Mouse (Mus musculus) stomach, embryonic 15.5 days (tissue): ENCODE results near the gene Pde8b. TPM values are rescaled to one million over a fixed set of nuclear protein-coding genes. Genes with fewer than 3 reads are reported as not detected.
"Not testable (repeated sequence)": the region's sequence is repeated elsewhere in the genome, so short reads cannot be mapped to it uniquely, and the experiment has no call there.

Source experiments
- ATAC-seq: fragments of 200-750 bp; cut with Nextera tagmentation; 2 replicates; pipeline ENCODE4 v1.8.0; 2017; ENCODE audit warnings: low read depth, moderate number of reproducible peaks, moderate TSS enrichment; ENCODE audit not compliant: insufficient read depth, low FRiP score
- H3K27ac ChIP-seq: fragments of 300-500 bp; sonication (generic); 2 replicates; pipeline ENCODE4 v1.5.1; 2015; ENCODE audit warnings: mild to moderate bottlenecking, inconsistent platforms
- H3K27me3 ChIP-seq: fragments of 300-500 bp; sonication (generic); replicated peaks from 2 replicates; pipeline ENCODE4 v1.6.1; 2015; ENCODE audit warnings: inconsistent platforms
- H3K36me3 ChIP-seq: fragments of 300-500 bp; sonication (generic); 2 replicates; pipeline ENCODE4 v1.6.1; 2015; ENCODE audit warnings: inconsistent platforms
- H3K4me1 ChIP-seq: fragments of 300-500 bp; sonication (generic); 2 replicates; pipeline ENCODE4 v1.6.1; 2015; ENCODE audit warnings: inconsistent platforms
- H3K4me2 ChIP-seq: fragments of 300-500 bp; sonication (generic); 2 replicates; pipeline ENCODE4 v1.6.1; 2015; ENCODE audit warnings: mild to moderate bottlenecking, inconsistent platforms
- H3K4me3 ChIP-seq: fragments of 300-500 bp; sonication (generic); replicated peaks from 2 replicates; pipeline ENCODE4 v1.5.1; 2015; ENCODE audit warnings: inconsistent platforms
- H3K9ac ChIP-seq: fragments of 300-500 bp; sonication (generic); 2 replicates; pipeline ENCODE4 v1.6.1; 2015; ENCODE audit warnings: inconsistent platforms
- H3K9me3 ChIP-seq: fragments of 300-500 bp; sonication (generic); 2 replicates; pipeline ENCODE4 v1.6.1; 2016; ENCODE audit warnings: inconsistent platforms
- WGBS: fragments of 180-500 bp; shearing (Covaris S2); methylation state at CpG from one replicate; pipeline ENCODE4 v1.1.7; 2015; 5-methylcytosine and 5-hydroxymethylcytosine counted together
- polyA plus RNA-seq: library from polyadenylated mRNA; unstranded; fragments of >200 nt; fragmentation: Nextera tagmentation; extraction: Ambion mirVana; gene quantifications from 2 replicates; pipeline ENCODE4 v1.2.1, GENCODE M21; 2015

Gene Pde8b
- polyA plus RNA-seq, 1 experiment from 2014 or later = 7.4 TPM

DNA sequence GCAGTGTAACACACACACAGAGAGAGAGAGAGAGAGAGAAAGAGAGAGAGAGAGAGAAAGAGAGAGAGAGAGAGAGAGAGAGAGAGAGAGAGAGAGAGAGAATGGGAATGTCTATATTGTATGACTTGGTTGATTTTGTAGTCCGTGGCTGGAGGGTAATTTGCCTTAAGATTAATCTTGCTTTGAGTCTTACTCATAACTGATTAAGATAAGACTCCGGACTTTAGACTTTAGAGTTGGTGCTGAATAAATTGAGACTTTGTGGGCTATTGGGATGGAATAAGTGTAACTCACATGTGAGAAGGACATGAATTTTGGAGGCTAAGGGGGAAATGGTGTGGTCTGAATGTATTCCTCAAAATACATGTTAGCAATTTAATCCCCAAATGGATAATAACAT lies 7.1 kb downstream of the Pde8b start:
- 46% methylated on average over 2 of the region's 2 CpGs for WGBS
- no peak overlapping the region for H3K4me2 ChIP-seq
- H3K4me1 ChIP-seq = no peaks in the 10 kb centered on the region
- no peak for ATAC-seq
- H3K9ac ChIP-seq = no peak overlapping the region
- no peak overlapping the region for H3K27ac ChIP-seq
- H3K36me3 ChIP-seq = no peaks in the 10 kb centered on the region
- H3K27me3 ChIP-seq = no peaks in the 10 kb centered on the region
- H3K9me3 ChIP-seq = no peaks in the 10 kb centered on the region
- no peak overlapping the region for H3K4me3 ChIP-seq

DNA sequence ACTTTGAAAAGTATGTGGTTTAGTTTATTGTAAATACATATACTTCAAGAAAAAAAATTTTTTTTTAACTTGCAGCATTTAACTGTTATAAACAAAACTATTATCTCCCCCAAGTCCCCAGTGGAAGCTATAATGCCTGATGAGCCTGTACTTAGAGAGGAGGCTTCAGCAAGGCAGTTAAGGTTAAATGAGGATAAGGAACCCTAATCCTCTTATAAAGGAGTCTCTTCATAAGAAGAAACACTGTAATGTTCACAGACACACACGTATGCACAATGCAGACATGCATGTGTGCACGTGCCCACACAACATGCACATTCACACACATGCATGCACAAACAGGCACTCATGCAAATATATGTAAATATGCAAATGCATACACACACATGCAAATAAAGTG lies 12.6 kb downstream of the Pde8b start:
- H3K36me3 ChIP-seq = no peaks in the 10 kb centered on the region

DNA sequence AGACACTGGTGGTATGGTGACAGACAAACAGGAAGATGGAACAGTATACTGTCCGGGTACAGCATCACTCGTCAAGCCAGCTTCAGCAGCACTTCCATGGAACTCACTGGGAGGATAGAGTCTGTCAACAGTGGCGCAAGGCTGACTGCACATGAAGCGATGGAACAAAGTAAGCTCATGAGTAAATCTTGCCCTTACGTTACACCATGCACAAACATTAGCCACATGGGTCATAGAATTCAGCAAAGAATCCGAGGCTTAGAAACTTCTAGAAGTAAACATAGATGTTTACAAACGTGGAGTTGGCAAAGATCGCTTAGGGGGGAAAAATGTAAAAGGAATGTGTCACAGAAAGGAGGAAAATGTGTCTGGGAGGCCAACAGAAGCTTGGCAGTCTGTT lies 14.9 kb downstream of the Pde8b start:
- Histone ChIP-seq H3K4me2 (no peak overlapping the region), H3K36me3 (no peaks in the 10 kb centered on the region), H3K9ac (no peak overlapping the region), H3K4me3 (no peak overlapping the region), H3K27me3 (no peaks in the 10 kb centered on the region), H3K4me1 (no peaks in the 10 kb centered on the region), H3K9me3 (no peaks in the 10 kb centered on the region), H3K27ac (no peak overlapping the region)
- ATAC-seq = no peak
- WGBS = 49% methylated on average over 8 of the region's 8 CpGs

More for the DNA sequence above, 12.6 kb downstream of the Pde8b start:
- no peak overlapping the region for H3K4me3 ChIP-seq
- H3K27ac ChIP-seq = no peak overlapping the region
- H3K27me3 ChIP-seq = no peaks in the 10 kb centered on the region
- no peak overlapping the region for H3K4me2 ChIP-seq
- no peaks in the 10 kb centered on the region for H3K9me3 ChIP-seq
- H3K4me1 ChIP-seq = no peaks in the 10 kb centered on the region
- ATAC-seq = no peak
- WGBS = 88% methylated on average over 2 of the region's 2 CpGs
- no peak overlapping the region for H3K9ac ChIP-seq

DNA sequence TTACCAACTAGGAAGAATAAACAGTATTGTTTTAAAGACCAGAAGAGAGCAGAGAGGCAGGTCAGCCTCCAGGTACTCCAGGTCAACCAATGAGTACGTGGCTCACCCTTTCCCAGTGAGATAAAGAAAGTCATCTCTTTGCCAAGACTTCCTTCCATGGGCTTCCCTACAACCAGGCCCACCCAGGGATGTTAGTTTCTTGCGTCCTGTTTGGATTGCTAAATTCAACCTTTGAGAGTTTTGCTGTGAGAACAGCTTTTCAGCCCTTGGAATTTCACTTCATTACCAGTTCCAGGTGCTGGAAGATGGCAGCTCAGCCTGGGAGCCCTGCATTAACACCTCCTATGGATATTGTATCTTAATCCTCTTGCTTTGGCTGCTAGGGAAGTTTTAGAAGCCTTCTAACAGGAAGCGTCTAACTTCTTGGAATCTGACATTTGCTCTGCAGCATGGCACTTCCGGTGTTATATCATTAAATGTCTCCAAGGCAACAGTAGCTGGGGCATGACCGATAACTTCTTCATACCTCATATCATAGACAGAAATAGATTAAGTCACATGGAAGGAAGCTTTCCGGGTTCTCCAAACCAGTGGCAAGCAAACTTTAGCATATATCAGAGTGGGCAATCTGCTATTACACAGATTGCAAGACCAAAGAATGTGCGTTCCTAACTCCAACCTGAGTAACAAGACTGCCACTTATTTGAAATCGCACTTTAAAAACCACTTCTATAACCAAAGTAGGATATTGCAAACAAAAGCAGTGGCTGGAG lies 18.6 kb downstream of the Pde8b start:
- 79% methylated on average over 8 of the region's 8 CpGs for WGBS
- Histone ChIP-seq H3K27ac (no peak overlapping the region), H3K9me3 (no peaks in the 10 kb centered on the region), H3K9ac (no peak overlapping the region), H3K4me3 (no peak overlapping the region), H3K27me3 (no peaks in the 10 kb centered on the region), H3K4me1 (no peaks in the 10 kb centered on the region), H3K4me2 (no peak overlapping the region), H3K36me3 (no peaks in the 10 kb centered on the region)
- ATAC-seq = no peak

DNA sequence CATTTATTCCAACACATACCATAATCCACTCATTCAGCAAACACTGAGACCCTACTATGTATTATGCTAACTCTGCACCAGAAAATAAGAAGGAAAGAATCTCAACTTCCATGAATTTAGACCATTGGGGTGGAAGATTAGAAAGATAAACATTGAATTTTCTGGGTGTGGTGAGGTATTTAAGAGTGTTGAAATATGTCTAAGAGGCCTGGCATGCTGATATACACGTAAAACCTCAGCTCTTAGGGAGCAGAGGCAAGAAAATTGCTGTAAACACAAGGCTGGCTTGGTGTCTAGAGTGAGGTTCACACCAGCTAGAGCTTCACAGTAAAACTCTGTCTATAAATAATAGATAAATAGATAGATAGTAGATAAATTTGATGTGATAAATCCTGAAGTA lies 19.8 kb downstream of the Pde8b start:
- Histone ChIP-seq H3K9ac (no peak overlapping the region), H3K36me3 (no peaks in the 10 kb centered on the region), H3K27ac (no peak overlapping the region), H3K9me3 (no peaks in the 10 kb centered on the region), H3K4me2 (no peak overlapping the region), H3K4me1 (no peaks in the 10 kb centered on the region), H3K4me3 (no peak overlapping the region), H3K27me3 (no peaks in the 10 kb centered on the region)
- ATAC-seq = no peak
- 51% methylated on average over 1 of the region's 1 CpGs for WGBS

DNA sequence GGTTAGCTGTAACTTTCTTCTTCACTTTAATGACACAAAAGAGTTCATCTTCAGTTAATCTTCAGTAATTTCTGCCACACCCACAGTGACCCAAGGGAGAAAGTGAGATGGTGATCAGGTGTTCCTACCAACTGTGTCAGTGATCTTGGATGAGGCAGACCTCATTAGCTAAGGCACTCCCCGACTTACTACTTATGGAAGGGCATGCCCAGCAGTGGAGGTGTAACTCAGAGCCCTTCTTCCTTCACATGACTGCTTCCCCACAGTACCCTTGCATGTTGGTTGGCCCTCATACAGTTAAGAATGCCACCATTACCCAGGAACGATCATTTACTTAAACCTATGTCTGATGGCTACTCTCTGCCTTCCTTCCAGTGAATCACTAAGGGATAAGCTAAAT lies 25.6 kb downstream of the Pde8b start:
- Histone ChIP-seq H3K27me3 (peaks cover 7% of the 10 kb centered on the region; the same call in 1 of the 2 replicates), H3K27ac (no peak overlapping the region), H3K36me3 (no peaks in the 10 kb centered on the region), H3K9ac (no peak overlapping the region), H3K4me3 (no peak overlapping the region), H3K9me3 (no peaks in the 10 kb centered on the region), H3K4me1 (no peaks in the 10 kb centered on the region), H3K4me2 (no peak overlapping the region)
- WGBS = 79% methylated on average over 2 of the region's 2 CpGs
- ATAC-seq = no peak

DNA sequence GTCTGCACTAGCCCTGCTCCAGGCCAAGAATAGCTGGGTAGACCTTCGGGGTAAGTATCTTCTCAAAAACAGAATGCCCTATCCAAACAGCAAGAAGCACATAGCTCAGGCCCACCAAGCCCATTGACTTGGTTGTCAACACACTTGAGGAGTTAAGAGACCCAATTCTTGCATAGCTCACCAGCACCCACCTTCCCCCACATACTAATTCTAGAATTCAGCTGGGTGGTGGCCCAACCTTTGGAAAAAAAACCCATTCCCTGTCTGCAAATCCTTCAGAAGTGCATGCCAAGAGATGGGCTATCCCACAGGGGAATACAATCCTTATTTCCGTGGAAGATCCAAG lies 26.7 kb downstream of the Pde8b start:
- no peaks in the 10 kb centered on the region for H3K9me3 ChIP-seq
- peaks cover 7% of the 10 kb centered on the region; the same call in 1 of the 2 replicates for H3K27me3 ChIP-seq
- H3K9ac ChIP-seq = no peak overlapping the region
- peak overlapping the region; percentile 99 for H3K4me2 ChIP-seq
- 51% methylated on average over 2 of the region's 2 CpGs for WGBS
- no peaks in the 10 kb centered on the region for H3K36me3 ChIP-seq
- H3K4me1 ChIP-seq = no peaks in the 10 kb centered on the region
- no peak for ATAC-seq
- H3K27ac ChIP-seq = no peak overlapping the region
- peak overlapping the region; percentile 68 for H3K4me3 ChIP-seq

DNA sequence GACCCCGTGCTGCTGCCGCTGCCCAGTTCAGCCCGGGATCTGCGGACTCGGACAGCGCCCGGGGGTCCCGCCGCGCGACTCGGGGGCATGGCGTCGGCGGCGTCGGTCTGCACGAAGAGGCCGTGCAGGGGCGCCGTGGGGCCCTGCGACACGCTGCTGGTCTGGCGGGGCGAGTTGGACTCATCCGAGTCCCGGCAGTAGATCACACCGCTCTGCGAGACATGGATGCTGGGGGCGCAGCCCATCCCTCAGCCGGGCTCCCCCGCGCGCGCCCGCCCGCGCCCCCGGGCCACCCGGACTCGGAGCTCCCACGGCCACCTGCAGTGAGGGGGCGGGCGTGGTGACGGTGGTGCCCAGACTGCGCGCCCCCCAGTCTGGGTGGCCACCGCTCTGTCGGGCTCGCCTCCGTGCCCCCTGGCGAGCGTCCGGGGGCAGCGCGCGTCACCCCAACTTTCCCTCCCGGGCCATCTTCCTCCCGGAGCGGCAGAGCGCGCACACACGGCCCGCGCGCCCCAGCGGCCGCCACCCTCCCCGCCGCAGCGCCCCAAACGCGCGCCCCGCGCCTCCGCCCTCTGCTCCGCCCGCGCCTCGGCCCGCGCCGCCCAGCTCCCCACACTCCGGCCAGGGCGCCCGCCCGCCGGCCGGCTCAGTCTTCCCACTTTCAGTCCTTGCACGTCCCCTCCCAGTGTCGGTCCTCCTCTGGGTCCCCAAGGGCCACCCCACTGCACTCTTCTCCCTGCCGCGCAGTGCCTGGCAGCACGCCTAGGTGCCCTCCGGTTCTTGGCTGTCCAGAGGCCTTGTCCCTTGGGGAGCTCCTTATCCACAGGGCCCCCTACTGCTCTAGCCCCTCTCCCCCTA lies 27.3 kb downstream of the Pde8b start:
- WGBS = 1% methylated on average over 68 of the region's 96 CpGs

DNA sequence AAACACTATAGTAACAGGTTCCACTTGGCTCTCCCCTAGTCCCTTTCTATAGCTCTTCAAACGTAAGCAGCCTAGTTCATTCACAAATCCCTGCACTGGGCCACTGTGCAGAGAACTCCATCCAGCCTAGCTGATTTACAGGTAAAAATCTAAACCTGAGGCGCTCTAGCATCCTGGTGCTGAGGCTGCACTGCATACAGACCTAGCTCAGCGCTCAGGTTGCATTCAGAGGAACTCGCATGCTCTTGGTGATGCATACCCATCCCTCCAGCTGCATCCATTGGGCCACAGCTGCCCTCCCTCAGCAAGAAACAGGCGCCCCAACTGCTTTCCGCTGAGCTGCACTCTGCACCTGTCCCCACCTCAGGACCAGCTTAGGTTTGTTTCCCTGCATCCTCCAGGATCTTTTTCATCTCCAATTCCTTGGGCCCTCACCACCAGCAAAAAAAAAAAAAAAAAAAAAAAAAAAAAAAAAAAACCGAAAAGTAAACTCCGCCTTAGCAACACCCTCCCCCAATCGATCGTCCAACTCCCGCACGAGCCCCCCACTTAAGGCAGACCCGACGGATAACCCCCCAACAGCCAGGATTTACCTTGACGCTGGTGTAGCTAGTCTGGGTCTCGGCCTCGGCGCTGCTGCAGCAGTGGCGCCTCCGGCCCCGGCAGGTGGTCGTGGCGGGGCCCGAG lies 28.1 kb downstream of the Pde8b start:
- no peaks in the 10 kb centered on the region for H3K36me3 ChIP-seq
- no peaks in the 10 kb centered on the region for H3K4me1 ChIP-seq
- no peak for ATAC-seq
- H3K4me2 ChIP-seq = peak overlapping the region; percentile 99
- H3K27me3 ChIP-seq = peaks cover 7% of the 10 kb centered on the region; the same call in 1 of the 2 replicates
- H3K9me3 ChIP-seq = no peaks in the 10 kb centered on the region
- WGBS = 4% methylated on average over 24 of the region's 24 CpGs
- peak overlapping the region; percentile 68 for H3K4me3 ChIP-seq
- no peak overlapping the region for H3K27ac ChIP-seq
- H3K9ac ChIP-seq = peak overlapping the region; percentile 51

More for the DNA sequence above, 27.3 kb downstream of the Pde8b start:
- H3K9me3 ChIP-seq = no peaks in the 10 kb centered on the region
- H3K4me2 ChIP-seq = peak overlapping the region; percentile 99
- H3K27ac ChIP-seq = no peak overlapping the region
- no peaks in the 10 kb centered on the region for H3K4me1 ChIP-seq
- ATAC-seq = peak; percentile 66
- peaks cover 7% of the 10 kb centered on the region; the same call in 1 of the 2 replicates for H3K27me3 ChIP-seq
- peak overlapping the region; percentile 68 for H3K4me3 ChIP-seq
- H3K9ac ChIP-seq = peak overlapping the region; percentile 51
- no peaks in the 10 kb centered on the region for H3K36me3 ChIP-seq

DNA sequence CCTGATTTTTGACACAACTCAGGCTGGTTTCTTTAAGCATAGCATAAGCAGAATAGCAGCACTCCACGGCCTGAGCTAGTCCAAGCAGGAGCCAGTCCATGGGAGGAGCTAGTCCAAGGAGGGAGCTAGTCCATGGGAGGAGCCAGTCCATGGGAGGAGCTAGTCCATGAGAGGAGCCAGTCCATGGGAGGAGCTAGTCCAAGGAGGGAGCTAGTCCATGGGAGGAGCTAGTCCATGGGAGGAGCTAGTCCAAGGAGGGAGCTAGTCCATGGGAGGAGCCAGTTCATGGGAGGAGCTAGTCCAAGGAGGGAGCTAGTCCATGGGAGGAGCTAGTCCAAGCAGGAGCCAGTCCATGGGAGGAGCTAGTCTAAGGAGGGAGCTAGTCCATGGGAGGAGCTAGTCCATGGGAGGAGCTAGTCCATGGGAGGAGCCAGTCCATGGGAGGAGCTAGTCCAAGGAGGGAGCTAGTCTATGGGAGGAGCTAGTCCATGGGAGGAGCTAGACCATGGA lies 34.4 kb downstream of the Pde8b start:
- H3K36me3 ChIP-seq, H3K9ac ChIP-seq, ATAC-seq, H3K27me3 ChIP-seq, H3K9me3 ChIP-seq, H3K27ac ChIP-seq, H3K4me2 ChIP-seq, H3K4me3 ChIP-seq, H3K4me1 ChIP-seq: not testable (repeated sequence)
- WGBS = 38% methylated on average over 1 of the region's 1 CpGs

DNA sequence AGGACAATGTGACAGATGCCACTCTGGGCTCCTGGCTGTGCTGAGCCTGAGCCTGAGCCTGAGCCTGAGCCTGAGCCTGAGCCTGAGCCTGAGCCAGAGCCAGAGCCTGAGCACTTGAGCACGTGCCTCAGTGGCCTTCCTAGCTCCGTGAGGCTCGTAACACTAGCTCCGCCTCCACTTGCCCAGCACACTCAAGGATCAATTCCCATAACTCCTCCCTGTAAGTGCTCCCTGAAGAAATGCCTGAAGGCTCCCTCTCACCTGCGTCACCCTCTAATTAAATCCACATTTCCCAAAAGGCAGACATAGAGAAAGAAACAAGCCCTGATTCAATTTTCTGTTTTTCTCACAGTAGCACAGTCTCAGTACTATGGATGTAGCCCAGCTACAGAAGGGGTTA lies 37.8 kb downstream of the Pde8b start:
- ATAC-seq = no peak

More for the DNA sequence above, 37.8 kb downstream of the Pde8b start:
- Histone ChIP-seq H3K4me3 (no peak overlapping the region), H3K36me3 (no peaks in the 10 kb centered on the region), H3K27me3 (no peaks in the 10 kb centered on the region), H3K4me1 (no peaks in the 10 kb centered on the region), H3K9me3 (no peaks in the 10 kb centered on the region), H3K27ac (no peak overlapping the region), H3K9ac (no peak overlapping the region), H3K4me2 (no peak overlapping the region)
- 61% methylated on average over 5 of the region's 5 CpGs for whole genome bisulfite sequencing
